Mouse (Mus musculus) forebrain, embryonic 16.5 days (tissue): ENCODE measurements at regions not wholly inside any gene's neighbourhood (a gene's known extent, or its start where the extent isn't known, plus 50 kb on each side); places are given as distances from the start of the nearest gene placed in this dataset.

Source experiments
- ATAC-seq: fragments of 200-750 bp; cut with Nextera tagmentation; 2 replicates; pipeline ENCODE4 v1.8.0; 2017; ENCODE audit warnings: mild to moderate bottlenecking, moderate library complexity
- H3K27ac ChIP-seq: fragments of 300-500 bp; sonication (generic); 2 replicates; pipeline ENCODE4 v1.5.1; 2014; ENCODE audit warnings: low read length, control low read depth
- H3K27me3 ChIP-seq: fragments of 300-500 bp; sonication (generic); replicated peaks from 2 replicates; pipeline ENCODE4 v1.6.1; 2014; ENCODE audit warnings: low read length; ENCODE audit not compliant: control insufficient read depth, insufficient read depth
- H3K36me3 ChIP-seq: fragments of 300-500 bp; sonication (generic); 2 replicates; pipeline ENCODE4 v1.6.1; 2014; ENCODE audit not compliant: control insufficient read depth, insufficient read depth
- H3K4me1 ChIP-seq: fragments of 300-500 bp; sonication (generic); replicated peaks from 2 replicates; pipeline ENCODE4 v1.6.1; 2014; ENCODE audit warnings: low read length; ENCODE audit not compliant: control insufficient read depth, insufficient read depth
- H3K4me2 ChIP-seq: fragments of 300-500 bp; sonication (generic); 2 replicates; pipeline ENCODE4 v1.6.1; 2014; ENCODE audit warnings: mild to moderate bottlenecking, low read length, control low read depth
- H3K4me3 ChIP-seq: fragments of 300-500 bp; sonication (generic); replicated peaks from 2 replicates; pipeline ENCODE4 v1.5.1; 2014; ENCODE audit warnings: mild to moderate bottlenecking, low read length, control low read depth
- H3K9ac ChIP-seq: fragments of 300-500 bp; sonication (generic); replicated peaks from 2 replicates; pipeline ENCODE4 v1.6.1; 2014; ENCODE audit warnings: low read depth, low read length, control low read depth
- H3K9me3 ChIP-seq: fragments of 300-500 bp; sonication (generic); 2 replicates; pipeline ENCODE4 v1.6.1; 2016; ENCODE audit warnings: low read length; ENCODE audit not compliant: control insufficient read depth
- WGBS: fragments of 180-500 bp; shearing (Covaris S2); extraction: QIAGEN DNeasy Blood & Tissue Kit; methylation state at CpG from one replicate; pipeline ENCODE4 v1.1.7; 2014; 5-methylcytosine and 5-hydroxymethylcytosine counted together

DNA sequence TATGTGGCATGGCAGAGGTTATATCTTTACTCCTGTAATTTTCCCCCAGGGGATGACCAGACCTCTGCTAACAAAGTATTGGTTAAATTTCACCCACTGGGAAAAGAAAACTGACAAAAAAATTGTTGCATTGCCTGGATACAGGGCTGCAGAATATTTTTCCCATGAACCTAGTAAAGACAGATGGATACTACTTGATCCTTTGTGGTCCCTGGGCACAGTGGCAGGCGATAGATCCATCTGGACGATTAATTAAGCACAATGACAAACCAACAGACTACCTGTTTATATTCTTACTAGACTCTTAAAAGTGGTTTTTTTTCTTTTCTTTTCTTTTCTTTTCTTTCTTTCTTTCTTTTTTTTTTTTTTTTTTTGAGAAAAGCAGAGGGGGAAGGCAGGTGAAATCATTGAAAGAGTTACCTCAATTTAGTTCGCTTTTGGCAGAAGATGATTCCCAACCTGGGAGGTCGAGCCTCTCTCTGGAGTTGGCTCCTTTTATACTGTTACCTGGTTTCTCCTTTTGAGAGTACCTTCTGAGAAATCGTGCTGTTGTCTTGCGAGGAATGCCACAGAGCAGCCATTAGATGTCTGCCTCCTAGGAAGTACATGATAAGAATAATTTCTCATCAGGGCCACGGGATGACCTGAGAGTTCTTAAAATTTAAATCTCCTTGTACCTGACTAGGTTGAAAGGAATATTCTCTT is 312.6 kb downstream of the Slc4a3 start:
- Histone ChIP-seq H3K4me2 (no peak overlapping the region), H3K9me3 (no peaks in the 10 kb centered on the region), H3K4me3 (no peak overlapping the region), H3K4me1 (no peaks in the 10 kb centered on the region), H3K27ac (no peak overlapping the region), H3K9ac (no peak overlapping the region), H3K27me3 (no peaks in the 10 kb centered on the region), H3K36me3 (no peaks in the 10 kb centered on the region)
- ATAC-seq = no peak
- 80% methylated on average over 7 of the region's 7 CpGs for WGBS

GRCm38 (mm10) chr1:75862757-75863156 is 316.7 kb downstream of the Slc4a3 start:
- H3K27me3 ChIP-seq = no peaks in the 10 kb centered on the region
- H3K9ac ChIP-seq = no peak overlapping the region
- no peak for ATAC-seq
- no peak overlapping the region for H3K4me3 ChIP-seq
- H3K36me3 ChIP-seq = no peaks in the 10 kb centered on the region
- no peak overlapping the region for H3K27ac ChIP-seq
- WGBS = 59% methylated on average over 4 of the region's 4 CpGs
- H3K4me2 ChIP-seq = no peak overlapping the region
- no peaks in the 10 kb centered on the region for H3K9me3 ChIP-seq
- peaks cover 7% of the 10 kb centered on the region; the same call in 1 of the 2 replicates for H3K4me1 ChIP-seq

- Histone ChIP-seq H3K36me3 (no peaks in the 10 kb centered on the region), H3K4me2 (no peak overlapping the region), H3K27me3 (no peaks in the 10 kb centered on the region), H3K4me3 (no peak overlapping the region), H3K4me1 (peaks cover 7% of the 10 kb centered on the region), H3K9me3 (no peaks in the 10 kb centered on the region), H3K9ac (no peak overlapping the region), H3K27ac (no peak overlapping the region)
- no peak for ATAC-seq
- WGBS = 75% methylated on average over 6 of the region's 6 CpGs
Observed at GRCm38 (mm10) chr1:75866556-75866955, 320.5 kb downstream of the Slc4a3 start.

- no peak for ATAC-seq
- H3K4me3 ChIP-seq = no peak overlapping the region
- H3K36me3 ChIP-seq = no peaks in the 10 kb centered on the region
- peaks cover 7% of the 10 kb centered on the region for H3K4me1 ChIP-seq
- no peak overlapping the region for H3K9ac ChIP-seq
- 62% methylated on average over 2 of the region's 2 CpGs for WGBS
- H3K4me2 ChIP-seq = no peak overlapping the region
- peak overlapping the region; percentile 25; the same call in 1 of the 2 replicates for H3K27ac ChIP-seq
- no peaks in the 10 kb centered on the region for H3K9me3 ChIP-seq
- H3K27me3 ChIP-seq = no peaks in the 10 kb centered on the region
Observed at GRCm38 (mm10) chr1:75869414-75869813, 323.3 kb downstream of the Slc4a3 start.

DNA sequence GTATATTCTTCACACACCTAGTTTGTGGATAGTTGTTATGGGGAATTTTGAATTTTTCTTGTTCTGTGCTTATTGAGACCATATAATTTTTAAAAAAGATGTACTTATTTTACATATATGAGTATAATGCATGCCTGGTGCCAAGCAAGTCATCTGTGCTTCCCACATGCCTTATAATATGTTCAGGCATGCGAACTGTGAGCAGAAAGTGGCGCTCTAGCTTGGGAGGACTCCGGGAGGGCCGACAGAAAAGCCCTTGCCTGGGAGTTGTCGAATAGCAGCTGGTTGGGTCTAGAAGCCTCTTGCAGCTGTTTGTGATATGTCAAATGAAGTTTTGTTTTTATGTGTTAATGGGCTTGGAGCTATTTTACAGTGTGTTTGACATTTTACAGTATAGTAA is 323.8 kb downstream of the Slc4a3 start:
- no peaks in the 10 kb centered on the region for H3K27me3 ChIP-seq
- H3K4me2 ChIP-seq = no peak overlapping the region
- no peaks in the 10 kb centered on the region for H3K36me3 ChIP-seq
- no peak; the same call in 1 of the 2 replicates for ATAC-seq
- WGBS = 38% methylated on average over 5 of the region's 5 CpGs
- H3K4me1 ChIP-seq = peaks cover 7% of the 10 kb centered on the region
- peak overlapping the region; percentile 25; the same call in 1 of the 2 replicates for H3K27ac ChIP-seq
- no peaks in the 10 kb centered on the region for H3K9me3 ChIP-seq
- H3K9ac ChIP-seq = no peak overlapping the region
- no peak overlapping the region for H3K4me3 ChIP-seq

GRCm38 (mm10) chr1:75873911-75874310 is 327.8 kb downstream of the Slc4a3 start:
- 90% methylated on average over 6 of the region's 6 CpGs for WGBS
- no peak for ATAC-seq

DNA sequence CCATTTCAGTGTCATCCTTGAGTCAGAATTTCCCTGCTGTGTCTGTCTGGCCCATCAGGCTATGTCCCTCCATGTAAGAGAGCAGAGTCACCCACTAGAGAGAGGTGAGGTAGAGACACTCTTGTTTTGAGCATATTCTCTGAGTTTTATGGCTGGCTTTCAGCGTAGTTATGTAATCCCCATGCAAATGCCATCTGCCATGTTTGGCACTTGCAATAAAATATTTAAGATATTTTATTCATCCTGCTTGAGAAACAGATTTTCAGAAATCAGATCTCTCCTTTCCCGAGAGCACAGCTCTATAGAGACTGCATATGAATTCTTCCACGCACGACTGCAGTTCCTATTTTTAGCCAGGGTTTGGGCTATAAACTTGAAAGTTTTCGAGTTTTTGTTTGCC is 331.1 kb downstream of the Slc4a3 start:
- no peaks in the 10 kb centered on the region for H3K36me3 ChIP-seq
- H3K9me3 ChIP-seq = no peaks in the 10 kb centered on the region
- no peak overlapping the region for H3K27ac ChIP-seq
- 57% methylated on average over 5 of the region's 5 CpGs for WGBS
- no peak overlapping the region for H3K9ac ChIP-seq
- no peak overlapping the region for H3K4me3 ChIP-seq
- H3K4me2 ChIP-seq = no peak overlapping the region
- no peaks in the 10 kb centered on the region for H3K27me3 ChIP-seq
- ATAC-seq = peak; percentile 50; the same call in 1 of the 2 replicates
- no peaks in the 10 kb centered on the region for H3K4me1 ChIP-seq

More at GRCm38 (mm10) chr1:75873911-75874310, 327.8 kb downstream of the Slc4a3 start:
- Histone ChIP-seq H3K4me3 (no peak overlapping the region), H3K4me1 (no peaks in the 10 kb centered on the region; the same call in 1 of the 2 replicates), H3K9me3 (no peaks in the 10 kb centered on the region), H3K4me2 (no peak overlapping the region), H3K36me3 (no peaks in the 10 kb centered on the region), H3K27ac (no peak overlapping the region), H3K27me3 (no peaks in the 10 kb centered on the region), H3K9ac (no peak overlapping the region)

- Histone ChIP-seq H3K27me3 (no peaks in the 10 kb centered on the region), H3K4me1 (peaks cover 15% of the 10 kb centered on the region), H3K4me2 (no peak overlapping the region), H3K27ac (no peak overlapping the region), H3K36me3 (no peaks in the 10 kb centered on the region), H3K4me3 (no peak overlapping the region), H3K9me3 (no peaks in the 10 kb centered on the region), H3K9ac (no peak overlapping the region)
- 81% methylated on average over 7 of the region's 7 CpGs for WGBS
- ATAC-seq = no peak
Observed at GRCm38 (mm10) chr1:75885632-75886031, 339.6 kb downstream of the Slc4a3 start.

- Histone ChIP-seq H3K36me3 (no peaks in the 10 kb centered on the region), H3K4me3 (no peak overlapping the region), H3K27me3 (no peaks in the 10 kb centered on the region), H3K4me1 (peaks cover 19% of the 10 kb centered on the region), H3K9ac (no peak overlapping the region), H3K4me2 (0 out of 2 replicates have a peak overlapping the region, but pooled peaks have one; percentile 11), H3K27ac (no peak overlapping the region), H3K9me3 (no peaks in the 10 kb centered on the region)
- 4% methylated on average over 9 of the region's 9 CpGs for WGBS
- ATAC-seq = 0 out of 2 replicates have a peak, but pooled peaks have one; percentile 28
Observed at GRCm38 (mm10) chr1:75888499-75889208, 342.6 kb downstream of the Slc4a3 start.
